Mouse (Mus musculus): ENCODE results near the gene Adamts13. TPM values are rescaled to one million over a fixed set of nuclear protein-coding genes. Genes with fewer than 3 reads are reported as not detected.

The Adamts13 gene
- polyA plus RNA-seq (2016; fragmentation: Nextera tagmentation; extraction: Ambion mirVana): not detected in 2 replicates

DNA sequence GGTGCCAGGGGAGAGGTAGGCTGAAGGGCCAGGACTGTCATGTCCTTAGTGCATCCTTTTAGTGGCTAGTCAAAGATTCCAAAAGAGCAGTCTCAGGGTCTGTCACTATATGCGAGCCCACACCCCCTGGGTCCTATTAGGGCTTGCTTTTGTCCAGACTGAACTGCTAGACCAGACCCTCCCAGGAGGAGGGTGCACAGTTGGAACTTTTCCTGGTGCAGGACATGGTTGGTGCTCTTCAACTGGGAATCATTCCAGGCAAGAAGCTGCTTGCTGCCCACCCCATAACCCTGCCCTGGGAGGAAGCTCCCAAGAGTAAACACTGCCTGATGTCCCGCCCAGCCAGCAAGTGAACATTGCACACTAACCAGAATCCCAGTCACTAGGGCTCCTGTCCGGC, at the start of gene Adamts13:
Adamts13 (plus strand) TSS at position 301 of the 400 bp plus-strand sequence.
- Histone ChIP-seq H3K9ac (replicated peaks) (no peak within 1 kb of the TSS), H3K27ac (replicated peaks) (no peak within 1 kb of the TSS), H3K4me1 (no peaks in the 10 kb centered on the region), H3K27me3 (no peaks in the 10 kb centered on the region), H3K9me3 (no peaks in the 10 kb centered on the region), H3K36me3 (no peaks in the 10 kb centered on the region), H3K4me2 (replicated peaks) (no peak within 1 kb of the TSS), H3K4me3 (no peak within 1 kb of the TSS)
- ATAC-seq (ENCODE audit: low FRiP score, low read depth): no peak
- 71% methylated on average over 3 of the region's 3 CpGs for WGBS

DNA sequence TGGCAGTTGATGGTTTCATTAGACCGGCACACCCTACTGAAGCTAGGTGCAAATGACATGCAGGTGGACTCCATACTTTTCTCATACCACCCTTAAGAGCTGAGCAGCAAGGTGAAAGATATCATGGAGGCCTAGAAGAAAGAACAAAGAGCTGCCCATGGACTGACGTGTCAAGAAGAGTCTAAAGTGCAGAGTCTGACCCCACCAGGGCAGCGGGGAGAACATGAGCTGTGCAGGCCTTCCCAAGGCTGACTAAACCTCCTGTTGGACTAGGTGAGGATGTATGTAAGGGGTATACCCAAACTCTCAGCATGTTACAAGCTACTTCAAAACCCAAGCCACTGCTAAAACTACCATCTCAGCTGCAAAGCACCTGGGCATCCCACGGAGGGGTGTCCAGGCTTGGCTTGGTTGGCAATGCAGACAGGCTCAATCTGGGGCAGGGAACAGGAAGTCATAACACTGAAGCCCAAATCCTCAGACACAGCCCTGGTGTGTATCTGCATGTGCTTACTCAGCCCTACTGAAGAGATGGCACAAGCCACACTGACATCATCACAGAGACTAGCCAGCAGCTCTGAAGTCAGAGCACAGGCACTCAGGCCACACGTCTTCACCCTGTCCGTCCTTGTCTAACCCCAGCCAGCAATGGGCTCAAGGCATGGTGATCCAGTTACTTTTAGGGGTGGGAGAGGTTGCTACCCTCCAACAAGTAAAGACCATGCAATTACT, 45.3 kb upstream of the Adamts13 start:
- H3K27me3 ChIP-seq: no peaks in the 10 kb centered on the region
- H3K4me2 ChIP-seq (replicated peaks): no peak overlapping the region
- no peak overlapping the region for H3K9ac ChIP-seq (replicated peaks)
- H3K4me3 ChIP-seq: no peak overlapping the region
- no peak overlapping the region for H3K27ac ChIP-seq (replicated peaks)
- 89% methylated on average over 6 of the region's 6 CpGs for WGBS
- H3K9me3 ChIP-seq: no peaks in the 10 kb centered on the region
- H3K36me3 ChIP-seq: peaks cover 68% of the 10 kb centered on the region
- peaks cover 21% of the 10 kb centered on the region for H3K4me1 ChIP-seq
- no peak for ATAC-seq (ENCODE audit: low FRiP score, low read depth)

DNA sequence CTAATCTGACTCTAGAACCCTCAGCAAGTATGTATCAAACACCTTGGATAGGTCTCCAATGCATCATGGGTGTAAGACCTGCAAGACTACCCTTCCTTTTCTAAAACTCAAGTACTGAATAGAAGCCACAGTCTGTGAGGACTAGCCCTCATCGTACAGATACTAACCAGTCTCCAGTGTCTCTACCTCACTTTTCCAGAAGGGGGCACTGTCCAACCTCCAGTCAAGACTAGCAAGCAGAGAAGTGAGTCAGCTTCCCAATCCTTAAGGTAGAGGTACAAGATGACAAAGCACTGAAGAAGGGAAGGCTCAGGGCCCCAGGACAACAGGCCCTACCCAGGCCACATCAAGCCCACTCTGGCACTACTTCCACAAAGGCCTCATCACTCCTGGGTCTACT, 42.8 kb upstream of the Adamts13 start:
- Histone ChIP-seq H3K4me1 (peaks cover 23% of the 10 kb centered on the region), H3K9ac (replicated peaks) (no peak overlapping the region), H3K36me3 (peaks cover 44% of the 10 kb centered on the region), H3K27ac (replicated peaks) (no peak overlapping the region), H3K4me2 (replicated peaks) (no peak overlapping the region), H3K4me3 (no peak overlapping the region), H3K9me3 (no peaks in the 10 kb centered on the region), H3K27me3 (no peaks in the 10 kb centered on the region)
- WGBS: 46% methylated on average over 1 of the region's 1 CpGs
- ATAC-seq (ENCODE audit: low FRiP score, low read depth): no peak

DNA sequence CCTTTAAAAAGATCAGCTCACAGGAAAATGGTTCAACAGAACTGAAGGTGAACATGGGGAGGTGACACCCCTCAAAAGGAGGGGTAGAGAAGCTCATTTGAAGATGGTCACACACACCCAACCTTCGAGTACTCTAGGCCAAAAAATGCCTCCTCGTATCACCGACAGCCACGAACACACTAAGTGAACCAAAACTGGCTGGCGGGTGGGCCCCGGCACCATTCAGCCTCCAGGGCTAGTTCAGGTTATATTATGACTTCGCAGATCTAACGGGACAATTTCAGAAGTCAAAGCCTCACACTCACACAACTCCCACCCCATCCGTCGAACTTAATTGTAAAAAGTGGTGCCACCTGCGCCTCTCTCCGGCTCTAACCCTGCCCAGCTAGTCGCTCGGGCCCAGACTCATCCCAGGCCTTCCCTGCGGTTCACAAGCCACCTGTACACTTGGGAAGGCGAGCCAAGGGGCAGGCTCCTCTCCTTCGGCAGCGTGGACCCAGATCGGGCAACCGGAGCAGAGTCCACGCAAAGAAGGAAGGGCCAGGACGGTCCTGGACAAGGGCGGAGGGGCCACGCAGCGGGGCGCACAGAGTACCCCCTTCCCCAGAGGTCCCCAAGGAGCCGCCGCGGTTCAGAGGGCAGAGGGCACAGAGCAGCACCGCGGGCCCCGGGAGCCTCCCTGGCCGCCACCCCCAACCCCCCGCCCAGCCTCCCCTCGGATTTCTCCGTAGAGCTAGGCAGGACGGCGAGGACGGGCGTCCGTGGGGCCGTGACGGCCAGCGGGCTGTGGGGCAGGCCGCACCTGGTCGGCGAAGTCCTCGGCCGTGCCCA, 40.5 kb upstream of the Adamts13 start:
- Histone ChIP-seq H3K27ac (replicated peaks) (peak overlapping the region; percentile 81), H3K9me3 (no peaks in the 10 kb centered on the region), H3K4me2 (replicated peaks) (peak overlapping the region; percentile 76), H3K4me1 (peaks cover 23% of the 10 kb centered on the region), H3K36me3 (peaks cover 23% of the 10 kb centered on the region), H3K4me3 (peak overlapping the region; percentile 94), H3K27me3 (no peaks in the 10 kb centered on the region), H3K9ac (replicated peaks) (peak overlapping the region; percentile 99)
- no peak; the same call in none of the 2 replicates for ATAC-seq (ENCODE audit: low FRiP score, low read depth)
- WGBS: 4% methylated on average over 40 of the region's 49 CpGs

GRCm38 (mm10) chr2:26933304-26934055, 39.7 kb upstream of the Adamts13 start, which contains the start of the genes Surf4 and Stkld1:
Surf4 (minus strand) TSS chr2:26933928.
Stkld1 (plus strand) TSS chr2:26934047.
- H3K4me3 ChIP-seq: peak within 1 kb of the TSS; percentile 94
- under 1% methylated on average over 56 of the region's 70 CpGs for WGBS
- peak within 1 kb of the TSS; percentile 81 for H3K27ac ChIP-seq (replicated peaks)
- H3K9me3 ChIP-seq: no peaks in the 10 kb centered on the region
- peak; percentile 93 for ATAC-seq (ENCODE audit: low FRiP score, low read depth)
- peak within 1 kb of the TSS; percentile 99 for H3K9ac ChIP-seq (replicated peaks)
- H3K4me1 ChIP-seq: peaks cover 23% of the 10 kb centered on the region
- no peaks in the 10 kb centered on the region for H3K27me3 ChIP-seq
- H3K36me3 ChIP-seq: peaks cover 17% of the 10 kb centered on the region
- H3K4me2 ChIP-seq (replicated peaks): peak within 1 kb of the TSS; percentile 76

DNA sequence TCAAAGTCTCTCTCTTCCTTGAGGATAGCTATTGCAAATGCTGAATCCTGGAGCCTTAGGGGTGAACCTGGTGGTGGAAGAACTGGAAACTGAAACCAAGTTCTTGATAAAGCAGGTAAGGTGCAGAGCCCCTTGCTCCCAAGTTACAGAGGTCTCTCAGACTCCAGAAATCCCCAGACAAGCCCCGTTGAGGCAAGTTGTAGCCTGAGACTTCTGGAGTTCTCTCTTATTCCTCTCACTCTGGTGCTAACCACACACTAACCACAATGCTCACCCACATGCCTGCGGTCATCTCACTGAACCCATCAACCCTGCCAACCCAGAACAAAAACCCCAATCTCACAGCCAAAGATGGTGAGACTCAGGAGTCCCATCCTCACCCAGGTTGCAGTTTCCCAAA, 37.9 kb upstream of the Adamts13 start:
- Histone ChIP-seq H3K4me2 (replicated peaks) (no peak overlapping the region), H3K4me3 (no peak overlapping the region), H3K9me3 (no peaks in the 10 kb centered on the region), H3K27ac (replicated peaks) (no peak overlapping the region), H3K27me3 (no peaks in the 10 kb centered on the region), H3K9ac (replicated peaks) (no peak overlapping the region), H3K36me3 (peaks cover 6% of the 10 kb centered on the region; the same call in 1 of the 2 replicates), H3K4me1 (peaks cover 23% of the 10 kb centered on the region)
- ATAC-seq (ENCODE audit: low FRiP score, low read depth): no peak
- WGBS: 100% methylated on average over 2 of the region's 2 CpGs

DNA sequence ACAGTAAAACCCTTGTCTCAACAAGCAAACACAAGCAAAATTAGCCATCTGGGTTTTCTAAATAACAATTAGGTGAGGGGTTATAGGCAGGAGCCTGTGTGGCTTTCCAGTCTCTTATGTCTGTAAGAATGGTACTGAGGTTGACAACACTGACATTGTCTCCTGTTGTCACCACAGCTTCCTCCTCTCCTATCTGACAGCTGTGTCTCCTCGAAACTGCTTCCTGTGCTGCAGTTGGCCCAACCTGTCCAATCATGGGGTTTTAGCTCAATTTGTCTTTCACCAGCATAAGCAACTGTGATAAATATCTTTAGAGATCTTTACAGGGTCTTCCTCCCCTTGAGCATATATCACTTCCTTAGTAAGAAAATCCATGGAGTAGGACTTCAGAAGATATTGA, 36.8 kb upstream of the Adamts13 start:
- ATAC-seq (ENCODE audit: low FRiP score, low read depth): no peak
- no peak overlapping the region for H3K9ac ChIP-seq (replicated peaks)
- 86% methylated on average over 1 of the region's 1 CpGs for WGBS

DNA sequence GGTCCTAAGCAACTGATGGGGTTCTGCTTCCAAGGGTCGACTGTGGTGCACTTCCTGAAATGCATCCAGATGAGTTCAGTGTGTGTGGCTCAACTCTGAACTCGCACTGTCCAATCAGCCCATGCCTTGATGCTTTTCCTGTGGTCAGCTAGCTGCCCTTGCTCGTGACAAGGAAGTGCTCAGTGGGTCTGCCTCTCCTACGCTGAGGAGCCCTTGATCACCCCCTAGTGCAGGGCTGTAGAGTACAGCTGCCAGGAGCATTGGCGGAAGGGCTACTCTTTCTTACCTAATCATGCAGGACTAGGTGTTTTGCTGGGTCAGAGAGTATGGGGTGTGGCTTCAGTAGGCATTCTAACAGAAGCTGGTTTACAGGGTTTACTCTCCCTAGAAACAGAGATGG, 31.7 kb upstream of the Adamts13 start:
- no peaks in the 10 kb centered on the region for H3K4me1 ChIP-seq
- no peak overlapping the region for H3K4me2 ChIP-seq (replicated peaks)
- no peaks in the 10 kb centered on the region for H3K36me3 ChIP-seq
- H3K27me3 ChIP-seq: no peaks in the 10 kb centered on the region
- no peak for ATAC-seq (ENCODE audit: low FRiP score, low read depth)
- no peak overlapping the region for H3K27ac ChIP-seq (replicated peaks)
- H3K9me3 ChIP-seq: no peaks in the 10 kb centered on the region
- no peak overlapping the region for H3K9ac ChIP-seq (replicated peaks)
- WGBS: 42% methylated on average over 5 of the region's 5 CpGs
- H3K4me3 ChIP-seq: no peak overlapping the region

More for the DNA sequence above, 36.8 kb upstream of the Adamts13 start:
- no peaks in the 10 kb centered on the region for H3K9me3 ChIP-seq
- no peaks in the 10 kb centered on the region for H3K27me3 ChIP-seq
- peaks cover 14% of the 10 kb centered on the region for H3K4me1 ChIP-seq
- no peaks in the 10 kb centered on the region for H3K36me3 ChIP-seq
- no peak overlapping the region for H3K4me3 ChIP-seq
- H3K4me2 ChIP-seq (replicated peaks): no peak overlapping the region
- H3K27ac ChIP-seq (replicated peaks): no peak overlapping the region

GRCm38 (mm10) chr2:26943253-26943652, 30.0 kb upstream of the Adamts13 start:
- H3K27ac ChIP-seq (replicated peaks): no peak overlapping the region
- no peak overlapping the region for H3K4me3 ChIP-seq
- WGBS: 83% methylated on average over 3 of the region's 3 CpGs
- ATAC-seq (ENCODE audit: low FRiP score, low read depth): no peak
- H3K9me3 ChIP-seq: no peaks in the 10 kb centered on the region
- H3K9ac ChIP-seq (replicated peaks): no peak overlapping the region
- no peaks in the 10 kb centered on the region for H3K27me3 ChIP-seq
- peaks cover 10% of the 10 kb centered on the region; the same call in 1 of the 2 replicates for H3K36me3 ChIP-seq
- no peaks in the 10 kb centered on the region for H3K4me1 ChIP-seq
- no peak overlapping the region for H3K4me2 ChIP-seq (replicated peaks)

DNA sequence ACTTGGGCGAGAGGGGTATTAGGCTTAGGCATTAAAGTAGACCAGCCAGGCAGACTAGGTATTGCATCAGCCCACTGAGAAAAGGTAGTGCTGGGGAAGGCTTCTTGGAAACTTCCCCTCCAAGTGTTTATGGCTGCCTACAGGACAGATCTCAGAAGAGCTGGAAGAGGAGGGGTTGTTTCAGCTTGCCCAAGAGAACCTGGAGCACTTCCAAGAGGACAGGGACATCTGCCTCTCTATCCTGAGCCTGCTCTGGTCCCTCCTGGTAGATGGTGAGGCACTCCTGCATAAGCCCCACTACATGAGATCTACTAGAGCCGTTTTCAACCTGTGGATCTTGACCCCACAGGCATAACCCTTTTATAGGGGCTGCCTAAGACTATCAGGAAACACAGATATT, 22.8 kb upstream of the Adamts13 start:
- H3K4me3 ChIP-seq: no peak overlapping the region
- no peaks in the 10 kb centered on the region for H3K9me3 ChIP-seq
- H3K4me1 ChIP-seq: no peaks in the 10 kb centered on the region
- no peak for ATAC-seq (ENCODE audit: low FRiP score, low read depth)
- H3K4me2 ChIP-seq (replicated peaks): no peak overlapping the region
- H3K9ac ChIP-seq (replicated peaks): no peak overlapping the region
- WGBS: 89% methylated on average over 2 of the region's 2 CpGs
- H3K27ac ChIP-seq (replicated peaks): no peak overlapping the region
- H3K36me3 ChIP-seq: peaks cover 61% of the 10 kb centered on the region
- no peaks in the 10 kb centered on the region for H3K27me3 ChIP-seq

GRCm38 (mm10) chr2:26951346-26951905, 21.8 kb upstream of the Adamts13 start:
- Histone ChIP-seq H3K36me3 (peaks cover 71% of the 10 kb centered on the region), H3K27ac (replicated peaks) (no peak overlapping the region), H3K9me3 (no peaks in the 10 kb centered on the region), H3K4me3 (no peak overlapping the region), H3K27me3 (no peaks in the 10 kb centered on the region), H3K4me2 (replicated peaks) (no peak overlapping the region), H3K9ac (replicated peaks) (no peak overlapping the region), H3K4me1 (no peaks in the 10 kb centered on the region)
- WGBS: 89% methylated on average over 8 of the region's 8 CpGs
- no peak for ATAC-seq (ENCODE audit: low FRiP score, low read depth)

Data from midbrain, embryonic 12.5 days (tissue).